Mouse (Mus musculus): ENCODE measurements around the gene Hopx.

GRCm38 (mm10) chr5:77039391-77039790, 75.5 kb downstream of the Hopx start:
- TF ChIP-seq POLR2A (IDR thresholded peaks at IDR 0.05; ENCODE audit: low read depth, low read length) = no peak
- TF ChIP-seq CTCF (IDR thresholded peaks at IDR 0.05; ENCODE audit: extremely low read depth, insufficient read depth, insufficient read length, insufficient replicate concordance) = no peak

All from spleen, adult 2 months (tissue).